Mouse (Mus musculus): ENCODE data around the gene Ubac1. TPM values are rescaled to one million over a fixed set of nuclear protein-coding genes. Genes with fewer than 3 reads are reported as not detected.

Ubac1 gene
- total and polyA plus RNA-seq, 3 experiments, result 80.3 to 99.7 (median 90.0) TPM

DNA sequence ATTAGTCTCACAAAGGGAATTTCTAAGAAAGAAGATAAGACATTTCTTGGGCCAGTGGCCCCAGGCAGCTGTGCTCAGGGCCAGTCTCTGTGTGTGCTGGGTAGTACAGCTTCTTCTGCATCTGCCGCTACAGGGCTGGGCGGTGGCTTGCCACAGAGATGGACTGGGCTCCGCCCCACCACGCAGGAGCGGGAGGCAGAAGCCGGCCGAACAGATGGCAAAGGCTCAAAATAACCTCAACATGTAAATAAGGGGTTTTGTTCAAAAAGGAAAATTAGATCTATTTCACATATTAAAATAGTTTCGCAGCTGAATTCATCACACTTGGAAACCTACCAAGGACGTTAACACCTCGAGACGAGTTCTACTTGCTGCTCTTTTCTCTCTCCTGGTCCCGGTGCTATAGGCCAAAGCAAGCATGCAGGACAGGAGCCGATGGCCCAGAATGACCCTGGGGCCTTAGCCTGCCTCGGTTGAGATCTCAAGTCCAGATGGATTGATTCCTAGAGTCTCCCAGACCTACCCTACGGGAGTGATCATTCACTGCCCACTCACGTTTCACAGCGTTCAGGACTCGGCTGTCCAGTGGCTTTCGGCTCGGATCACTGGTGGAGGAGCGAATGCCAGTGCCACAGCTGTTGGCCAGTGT lies 39.6 kb upstream of the Ubac1 start (continued):
- TF ChIP-seq UBTF (IDR thresholded peaks at IDR 0.05; ENCODE audit: low read depth, low read length) (no peak), RAD21 (IDR thresholded peaks at IDR 0.05; ENCODE audit: low read depth, low read length) (no peak), NRF1 (IDR thresholded peaks at IDR 0.05; ENCODE audit: low read depth, low read length) (peak; percentile 55; the same call in 1 of the 2 replicates), PAX5 (IDR thresholded peaks at IDR 0.05; ENCODE audit: low read length) (no peak), RCOR1 (conservative IDR thresholded peaks at IDR 0.05; ENCODE audit: low read depth, low read length) (no peak), EP300 (IDR thresholded peaks at IDR 0.05; ENCODE audit: low read length) (peak; percentile 40; the same call in 1 of the 2 replicates), POLR2AphosphoS2 (IDR thresholded peaks at IDR 0.05; ENCODE audit: low read depth, low read length) (no peak), USF2 (conservative IDR thresholded peaks at IDR 0.05; ENCODE audit: low read depth, low read length) (no peak), MAFK (IDR thresholded peaks at IDR 0.05; ENCODE audit: insufficient replicate concordance, low read length) (no peak), ZNF384 (IDR thresholded peaks at IDR 0.05; ENCODE audit: low read depth, low read length) (no peak), HCFC1 (IDR thresholded peaks at IDR 0.05; ENCODE audit: low read depth, low read length) (no peak), MAZ (IDR thresholded peaks at IDR 0.05; ENCODE audit: low read depth, low read length) (no peak), SIN3A (IDR thresholded peaks at IDR 0.05; ENCODE audit: low read length) (no peak)

- H3K79me2 ChIP-seq (replicated peaks; ENCODE audit: control insufficient read depth, extremely low read depth, insufficient read depth, poor library complexity, severe bottlenecking), result no peaks in the 10 kb centered on the region
- no peak for TF ChIP-seq CTCF (conservative IDR thresholded peaks at IDR 0.05 in 1 of 2, IDR thresholded peaks at IDR 0.05 in 1 of 2; ENCODE audit: low read depth in 2 of 2, low read length in 2 of 2)
- TF ChIP-seq ELF1 (IDR thresholded peaks at IDR 0.05; ENCODE audit: low read depth, low read length), result no peak
Observed at GRCm38 (mm10) chr2:26057053-26057452, 35.5 kb upstream of the Ubac1 start.

DNA sequence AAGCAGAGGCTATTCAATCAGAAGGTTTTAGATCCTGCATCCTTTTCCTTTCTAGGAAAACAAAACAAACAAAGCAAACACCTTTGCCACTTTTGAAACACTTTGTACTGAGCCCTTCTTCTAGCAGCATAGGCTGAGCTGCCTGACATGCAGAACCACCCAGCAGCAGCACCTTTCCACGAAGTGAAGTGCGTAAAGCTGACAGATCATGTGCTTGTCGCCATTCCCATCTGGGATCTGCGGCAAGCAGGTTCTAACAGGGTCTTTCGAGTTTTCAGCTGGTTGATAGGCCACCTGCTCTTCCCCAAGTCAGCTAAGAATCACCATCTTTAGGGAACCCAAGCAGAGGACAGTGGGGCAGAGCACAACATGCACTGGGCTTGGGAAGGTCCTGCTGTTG lies 34.7 kb upstream of the Ubac1 start:
- Histone ChIP-seq H3K27me3 (replicated peaks) (peaks cover 10% of the 10 kb centered on the region), H3K4me1 (ENCODE audit: control insufficient read depth in 1 of 2, insufficient read depth in 2 of 2) (peaks cover 7 to 55% of the 10 kb centered on the region in 2 experiments), H3K9me3 (replicated peaks; ENCODE audit: low read length) (no peaks in the 10 kb centered on the region), H3K27ac (ENCODE audit: insufficient read depth, low read depth) (no peak overlapping the region), H3K4me2 (ENCODE audit: insufficient read depth, low read depth, poor library complexity, severe bottlenecking) (no peak overlapping the region), H3K9ac (ENCODE audit: insufficient read depth, low read depth) (no peak overlapping the region), H3K4me3 (replicated peaks in 1 of 3; ENCODE audit: low read depth in 2 of 3, low read length in 2 of 3, poor library complexity in 1 of 3) (no peak overlapping the region), H3K36me3 (replicated peaks in 1 of 2; ENCODE audit: control insufficient read depth in 1 of 2, insufficient read depth in 1 of 2, low read length in 1 of 2) (peaks cover 0 to 4% of the 10 kb centered on the region in 2 experiments), H3K79me2 (replicated peaks; ENCODE audit: control insufficient read depth, extremely low read depth, insufficient read depth, poor library complexity, severe bottlenecking) (no peaks in the 10 kb centered on the region)
- dilution Hi-C loops (cut with MboI; ENCODE audit: extremely low pct_ligation_motif_present, extremely low pct_unique_long_range_greater_than_20kb, low sequenced_read_pairs), result no loop called here
- no peak for TF ChIP-seq E2F4 (IDR thresholded peaks at IDR 0.05; ENCODE audit: insufficient replicate concordance, low read depth, low read length)
- TF ChIP-seq IRF4 (IDR thresholded peaks at IDR 0.05; ENCODE audit: low read depth, low read length), result no peak
- TF ChIP-seq TCF12 (IDR thresholded peaks at IDR 0.05; ENCODE audit: low read depth, low read length), result no peak
- TF ChIP-seq MEF2A (IDR thresholded peaks at IDR 0.05; ENCODE audit: borderline replicate concordance, low read depth, low read length), result no peak
- no peak for TF ChIP-seq NELFE (IDR thresholded peaks at IDR 0.05; ENCODE audit: low read depth, low read length)
- no peak for TF ChIP-seq ELF1 (IDR thresholded peaks at IDR 0.05; ENCODE audit: low read depth, low read length)
- TF ChIP-seq CTCF (conservative IDR thresholded peaks at IDR 0.05 in 1 of 2, IDR thresholded peaks at IDR 0.05 in 1 of 2; ENCODE audit: low read depth in 2 of 2, low read length in 2 of 2), result no peak
- no peak for TF ChIP-seq SIN3A (IDR thresholded peaks at IDR 0.05; ENCODE audit: low read length)
- TF ChIP-seq BHLHE40 (IDR thresholded peaks at IDR 0.05; ENCODE audit: low read depth, low read length), result no peak
- TF ChIP-seq MXI1 (IDR thresholded peaks at IDR 0.05; ENCODE audit: low read depth, low read length), result no peak
- TF ChIP-seq USF1 (IDR thresholded peaks at IDR 0.05; ENCODE audit: low read depth, low read length), result no peak
- TF ChIP-seq POLR2A (IDR thresholded peaks at IDR 0.05; ENCODE audit: low read depth, low read length), result no peak
- no peak for TF ChIP-seq MYC (IDR thresholded peaks at IDR 0.05; ENCODE audit: low read depth, low read length)
- no peak for DNase-seq (ENCODE audit: extremely low read depth)
- in situ Hi-C loops (cut with MboI; ENCODE audit: low pct_ligation_motif_present, low pct_unique_long_range_greater_than_20kb, low sequenced_read_pairs), result loop anchor here (10.0 kb wide), 1 partner anchor 89 kb away; no protein-coding TSS in a partner anchor

More at GRCm38 (mm10) chr2:26057053-26057452, 35.5 kb upstream of the Ubac1 start:
- peaks cover 13 to 63% of the 10 kb centered on the region in 2 experiments for H3K4me1 ChIP-seq (ENCODE audit: control insufficient read depth in 1 of 2, insufficient read depth in 2 of 2)
- H3K4me2 ChIP-seq (ENCODE audit: insufficient read depth, low read depth, poor library complexity, severe bottlenecking), result no peak overlapping the region
- H3K27ac ChIP-seq (ENCODE audit: insufficient read depth, low read depth), result no peak overlapping the region
- no peak overlapping the region for H3K9ac ChIP-seq (ENCODE audit: insufficient read depth, low read depth)
- peaks cover 0 to 4% of the 10 kb centered on the region in 2 experiments for H3K36me3 ChIP-seq (replicated peaks in 1 of 2; ENCODE audit: control insufficient read depth in 1 of 2, insufficient read depth in 1 of 2, low read length in 1 of 2)
- no peak for DNase-seq (ENCODE audit: extremely low read depth)
- no peaks in the 10 kb centered on the region for H3K9me3 ChIP-seq (replicated peaks; ENCODE audit: low read length)
- H3K27me3 ChIP-seq (replicated peaks), result peaks cover 10% of the 10 kb centered on the region
- H3K4me3 ChIP-seq (replicated peaks in 1 of 3; ENCODE audit: low read depth in 2 of 3, low read length in 2 of 3, poor library complexity in 1 of 3), result no peak overlapping the region
- dilution Hi-C loops (cut with MboI; ENCODE audit: extremely low pct_ligation_motif_present, extremely low pct_unique_long_range_greater_than_20kb, low sequenced_read_pairs), result no loop called here
- in situ Hi-C loops (cut with MboI; ENCODE audit: low pct_ligation_motif_present, low pct_unique_long_range_greater_than_20kb, low sequenced_read_pairs), result loop anchor here (10.0 kb wide), 1 partner anchor 88 kb away; no protein-coding TSS in a partner anchor

All from CH12.LX (cell line).